In genomic region chr8:98861664-98862306, GRCm38 (mm10) we compare ENCODE assay signal across 13 mouse cellular contexts.
DNase-seq lines count a peak whose midpoint lies in the region; ATAC-seq lines count a peak whose summit lies in the region.
"Had no signal": no experiment of that assay in that cellular context is flagged by ENCODE, and none has a peak within 500 bp of the region (broad histone marks: within the 10 kb centered on the region; RNA-seq: fewer than 3 reads in every experiment).

No protein-coding gene starts in this region.

- H3K4me1 ChIP-seq in heart, embryonic 10.5 days = no peaks in the 10 kb centered on the region
- H3K4me1 ChIP-seq: limb, embryonic 15.5 days; neural tube, embryonic 13.5 days had no signal

- no peak overlapping the region for H3K4me3 ChIP-seq in heart, embryonic 10.5 days
- H3K4me3 ChIP-seq: gastrocnemius, adult 2 months; limb, embryonic 15.5 days; neural tube, embryonic 13.5 days had no signal

- 70% methylated on average over 2 of the region's 2 CpGs for WGBS in heart, embryonic 10.5 days

- no peaks in the 10 kb centered on the region for H3K36me3 ChIP-seq in heart, embryonic 10.5 days
- H3K36me3 ChIP-seq: limb, embryonic 15.5 days; neural tube, embryonic 13.5 days had no signal

- ATAC-seq in cerebellum, adult (ENCODE audit: insufficient number of reproducible peaks, low FRiP score, low TSS enrichment) = peak; percentile 85
- ATAC-seq: CD4-positive, CD25-positive, alpha-beta regulatory T cell, adult 4 months had no signal

- DNase-seq in left cerebral cortex, adult 18-20 months (ENCODE audit: low spot score in 2 of 2) = peak; percentile 4 to 11
- no peak for DNase-seq in left cerebral cortex, adult 11 months (ENCODE audit: low spot score)
- DNase-seq in cerebellum, adult 9-11 months = peak; percentile 87
- peak; percentile 20 to 58 for DNase-seq in layer of hippocampus, postnatal 14 days (ENCODE audit: low spot score in 2 of 2)
- DNase-seq in gastrocnemius, adult 8-10 months (ENCODE audit: low spot score in 2 of 2) = no peak
- DNase-seq in heart, embryonic 10.5 days (ENCODE audit: low spot score) = no peak
- DNase-seq: gastrocnemius, adult 2 months; lung, embryonic 14.5 days had no signal

- no peak overlapping the region for H3K27ac ChIP-seq in heart, embryonic 10.5 days
- H3K27ac ChIP-seq: gastrocnemius, adult 2 months; kidney, postnatal 0 days; limb, embryonic 15.5 days; neural tube, embryonic 13.5 days had no signal

- no peaks in the 10 kb centered on the region for H3K9me3 ChIP-seq in heart, embryonic 10.5 days
- H3K9me3 ChIP-seq: limb, embryonic 15.5 days; neural tube, embryonic 13.5 days had no signal

- H3K27me3 ChIP-seq in heart, embryonic 10.5 days (ENCODE audit: insufficient read depth, poor library complexity, severe bottlenecking) = no peaks in the 10 kb centered on the region
- H3K27me3 ChIP-seq: limb, embryonic 15.5 days; neural tube, embryonic 13.5 days had no signal

Comparison
In these comparisons a context has a peak if more than half of its experiments do, and no peak if none do; other contexts are left out.
1. DNase-seq: peak in left cerebral cortex, adult 18-20 months (2 of 2), cerebellum, adult 9-11 months (single experiment) and layer of hippocampus, postnatal 14 days (2 of 2); none in left cerebral cortex, adult 11 months (single experiment), gastrocnemius, adult 8-10 months (0 of 2) and heart, embryonic 10.5 days (single experiment).